ENCODE assay signal across 12 mouse cellular contexts in genomic region chr6:21937981-21938635, GRCm38 (mm10).
"Had no signal": no experiment of that assay in that cellular context is flagged by ENCODE, and none has a peak within 500 bp of the region (broad histone marks: within the 10 kb centered on the region; RNA-seq: fewer than 3 reads in every experiment).

No protein-coding gene starts in this region.

- H3K27ac ChIP-seq: kidney, embryonic 15.5 days; left cerebral cortex, adult 2 months; limb, embryonic 10.5 days; liver, embryonic 12.5 days; midbrain, embryonic 13.5 days had no signal

- ATAC-seq: liver, embryonic 12.5 days; midbrain, embryonic 13.5 days had no signal

- H3K4me3 ChIP-seq: kidney, embryonic 15.5 days; left cerebral cortex, adult 2 months; limb, embryonic 10.5 days; liver, embryonic 12.5 days; midbrain, embryonic 13.5 days had no signal

- H3K4me2 ChIP-seq: kidney, embryonic 15.5 days; liver, embryonic 12.5 days; midbrain, embryonic 13.5 days had no signal

- H3K9ac ChIP-seq: kidney, embryonic 15.5 days; liver, embryonic 12.5 days; midbrain, embryonic 13.5 days had no signal

- H3K4me1 ChIP-seq: kidney, embryonic 15.5 days; limb, embryonic 10.5 days; liver, embryonic 12.5 days; midbrain, embryonic 13.5 days had no signal

- DNase-seq: kidney, adult 2 months; kidney, postnatal 14 days; lung, postnatal 36 days; right cerebral cortex, adult 18-20 months; right cerebral cortex, postnatal 25 days; thymus, adult 18-20 months; thymus, postnatal 36 days had no signal

- H3K9me3 ChIP-seq: kidney, embryonic 15.5 days; limb, embryonic 10.5 days; liver, embryonic 12.5 days; midbrain, embryonic 13.5 days had no signal

- H3K27me3 ChIP-seq: kidney, embryonic 15.5 days; liver, embryonic 12.5 days; midbrain, embryonic 13.5 days had no signal

- H3K36me3 ChIP-seq: kidney, embryonic 15.5 days; limb, embryonic 10.5 days; liver, embryonic 12.5 days; midbrain, embryonic 13.5 days had no signal
